Mouse (Mus musculus): Measurements from ENCODE around the gene Cfap74. TPM values are rescaled to one million over a fixed set of nuclear protein-coding genes. Genes with fewer than 3 reads are reported as not detected.
A peak's percentile ranks its signal among the peaks of the same experiment; 100 is the strongest.
"Not testable (repeated sequence)": the region's sequence is repeated elsewhere in the genome, so short reads cannot be mapped to it uniquely, and the experiment has no call there.

Cfap74 gene
- total RNA-seq, 2 experiments from 2014 or later: 0.23 to 1.0 TPM

DNA sequence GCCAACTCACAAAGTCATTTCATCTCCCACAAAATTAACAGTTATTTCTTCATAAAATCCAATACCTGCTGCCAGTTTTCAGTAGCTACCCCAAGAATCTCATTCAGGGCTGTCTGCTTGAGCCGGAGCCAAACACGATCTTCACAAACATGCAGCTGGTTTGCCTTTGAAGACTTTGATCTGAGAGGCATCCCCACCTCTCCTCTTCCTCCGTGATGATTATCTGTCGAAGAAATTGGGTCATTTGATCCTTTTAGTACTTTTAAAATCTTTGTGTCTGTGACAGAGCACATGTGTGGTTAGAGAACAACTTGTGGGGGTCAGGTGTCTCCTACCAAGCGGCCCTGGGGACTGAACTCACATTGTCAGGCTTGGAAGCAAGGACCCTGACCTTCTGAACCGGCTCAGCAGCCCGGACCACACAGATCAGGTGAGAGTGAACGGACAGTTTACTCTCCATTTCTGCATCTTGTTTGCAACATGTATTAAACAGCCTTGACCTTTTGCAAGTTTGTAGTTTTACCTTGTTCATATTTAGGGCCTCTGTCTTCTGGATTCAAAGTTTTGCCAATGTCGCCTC, 5.8 kb downstream of the Cfap74 start:
- no peak for TF ChIP-seq CTCF (IDR thresholded peaks at IDR 0.05)
- intact Hi-C loops (cut with DNase I): loop anchor here (5.0 kb wide), 1 partner anchor 53 kb away; the partner anchor contains the start of gene Tmem52
- Histone ChIP-seq H3K27ac (0 out of 2 replicates have a peak overlapping the region, but pooled peaks have one; percentile 0), H3K4me3 (no peak overlapping the region)
- DNase-seq: no peak

DNA sequence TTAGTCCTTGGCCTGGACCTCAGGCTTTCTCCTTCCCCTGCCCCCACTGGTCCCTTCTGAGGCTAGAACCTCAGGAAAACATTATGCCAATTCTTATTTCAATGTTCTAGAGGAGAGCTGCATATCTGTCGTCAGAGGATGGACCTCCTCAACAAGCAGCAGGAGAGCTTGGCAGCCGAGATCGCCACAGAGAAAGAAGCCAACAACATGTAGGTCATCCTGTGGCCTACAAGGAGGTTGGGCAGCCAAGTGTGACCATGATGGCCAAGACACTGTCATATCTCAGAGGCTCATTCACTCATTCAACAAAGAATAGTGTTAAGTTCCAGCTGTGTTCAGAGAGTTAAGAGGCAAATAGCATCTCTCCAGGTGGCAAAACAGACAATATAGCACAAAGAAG, 11.1 kb downstream of the Cfap74 start:
- no peak for TF ChIP-seq CTCF (IDR thresholded peaks at IDR 0.05)
- Histone ChIP-seq H3K27ac (no peak overlapping the region), H3K4me3 (no peak overlapping the region)
- peak; percentile 55 for DNase-seq
- intact Hi-C loops (cut with DNase I): no loop called here

DNA sequence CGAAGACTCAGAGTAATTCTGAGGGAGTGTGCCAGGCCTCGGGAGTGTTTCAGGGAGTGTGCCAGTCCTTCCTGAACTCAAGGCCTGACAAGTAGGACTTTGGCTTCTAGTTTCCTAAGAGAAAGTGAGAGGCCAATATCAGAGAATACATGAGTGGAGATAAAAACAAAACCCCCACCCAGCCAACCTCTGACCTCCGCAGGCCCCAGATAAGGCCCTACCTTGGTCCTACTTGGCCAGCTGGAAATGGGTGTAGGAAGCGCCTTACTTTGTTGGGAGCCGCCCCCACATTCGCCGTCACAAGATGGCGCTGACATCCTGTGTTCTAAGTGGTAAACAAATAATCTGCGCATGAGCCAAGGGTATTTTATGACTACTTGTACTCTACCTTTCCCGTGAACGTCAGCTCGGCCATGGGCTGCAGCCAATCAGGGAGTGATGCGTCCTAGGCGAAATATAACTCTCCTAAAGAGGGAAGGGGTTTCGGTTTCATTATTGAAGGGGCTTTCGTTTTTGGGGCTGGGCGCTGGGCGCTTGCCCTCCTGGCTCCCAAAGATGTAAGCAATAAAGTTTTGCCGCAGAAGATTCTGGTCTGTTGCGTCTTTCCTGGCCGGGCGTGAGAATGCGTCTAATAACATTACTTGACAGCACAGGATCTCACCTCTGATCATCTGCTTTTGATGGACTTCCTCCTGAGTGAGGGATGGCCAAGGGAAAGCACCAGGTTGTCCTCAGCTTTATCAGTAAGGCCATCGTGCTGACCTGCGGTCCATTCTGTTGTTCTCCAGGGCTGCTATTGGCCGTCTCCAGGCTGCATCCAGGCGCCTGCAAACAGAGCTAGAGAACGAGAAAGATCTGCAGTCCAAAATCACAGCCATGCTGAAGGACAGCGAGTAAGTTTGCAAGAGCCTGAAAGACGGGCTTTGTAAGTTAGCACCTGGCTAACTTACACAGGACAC, 12.7 kb downstream of the Cfap74 start:
- intact Hi-C loops (cut with DNase I); DNase-seq; H3K4me3 ChIP-seq; H3K27ac ChIP-seq: not testable (repeated sequence)

DNA sequence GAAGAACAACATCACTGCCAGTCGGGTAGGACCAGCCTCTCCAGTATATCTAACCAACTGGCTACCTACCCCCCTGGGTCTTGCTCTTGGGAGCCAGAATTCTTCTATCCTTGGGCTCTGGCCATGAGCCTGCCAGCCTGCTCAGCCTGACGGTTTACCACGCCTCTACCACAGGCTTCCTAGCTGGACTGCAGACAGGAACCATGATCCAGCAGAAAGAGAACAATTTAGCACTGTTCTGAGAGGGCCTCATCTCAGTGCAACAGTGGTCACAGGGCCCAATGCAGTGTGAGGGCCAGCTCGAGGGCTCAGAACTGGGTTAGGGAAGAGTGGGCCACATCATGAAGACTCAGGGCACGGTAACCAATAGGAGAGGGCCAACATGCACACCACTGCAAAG, 15.0 kb downstream of the Cfap74 start:
- no peak for TF ChIP-seq CTCF (IDR thresholded peaks at IDR 0.05)
- Histone ChIP-seq H3K4me3 (no peak overlapping the region), H3K27ac (no peak overlapping the region)
- no peak for DNase-seq
- intact Hi-C loops (cut with DNase I): no loop called here

DNA sequence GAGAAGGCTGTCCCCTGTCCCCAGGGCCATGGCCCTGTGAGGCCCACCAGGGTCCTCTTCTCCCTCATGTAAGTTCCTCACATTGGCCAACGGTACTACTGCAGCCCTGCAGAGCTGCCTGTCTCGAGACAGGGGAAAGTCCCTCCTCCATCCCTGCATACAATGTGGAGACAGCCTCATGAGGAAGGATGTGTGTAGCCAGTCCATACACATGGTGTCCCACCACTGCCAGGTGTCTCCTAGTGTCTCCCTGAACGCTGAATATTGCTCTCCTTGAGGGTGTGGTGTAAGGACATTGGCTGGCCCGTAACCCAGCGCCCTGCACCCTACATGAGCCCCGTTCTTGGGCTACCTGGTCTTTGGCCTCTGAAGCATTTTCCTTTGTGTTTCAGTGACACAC, 17.3 kb downstream of the Cfap74 start:
- DNase-seq: no peak
- intact Hi-C loops (cut with DNase I): no loop called here
- no peak for TF ChIP-seq CTCF (IDR thresholded peaks at IDR 0.05)
- Histone ChIP-seq H3K4me3 (no peak overlapping the region), H3K27ac (no peak overlapping the region)

DNA sequence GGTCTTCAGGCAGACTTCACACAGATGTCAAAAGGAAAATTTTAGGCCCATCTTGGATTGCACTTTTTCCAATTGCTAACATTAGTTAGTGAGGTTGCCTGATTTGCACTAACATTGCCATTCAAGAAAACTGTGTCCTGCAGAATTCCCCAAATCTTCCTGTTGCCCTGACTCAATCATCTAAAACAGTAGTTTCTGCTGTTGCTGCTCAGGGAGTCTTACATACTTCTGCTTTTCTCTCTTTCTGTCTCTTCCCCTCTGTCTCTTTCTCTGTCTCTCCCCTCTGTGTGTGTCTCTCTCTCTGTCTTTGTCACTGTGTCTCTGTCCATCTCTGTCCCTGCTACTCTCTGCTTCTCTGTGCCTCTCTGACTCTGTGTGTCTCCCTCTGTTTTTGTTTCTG, 19.5 kb downstream of the Cfap74 start:
- Histone ChIP-seq H3K4me3 (no peak overlapping the region), H3K27ac (no peak overlapping the region)
- TF ChIP-seq CTCF (IDR thresholded peaks at IDR 0.05): no peak
- intact Hi-C loops (cut with DNase I): no loop called here
- no peak for DNase-seq

DNA sequence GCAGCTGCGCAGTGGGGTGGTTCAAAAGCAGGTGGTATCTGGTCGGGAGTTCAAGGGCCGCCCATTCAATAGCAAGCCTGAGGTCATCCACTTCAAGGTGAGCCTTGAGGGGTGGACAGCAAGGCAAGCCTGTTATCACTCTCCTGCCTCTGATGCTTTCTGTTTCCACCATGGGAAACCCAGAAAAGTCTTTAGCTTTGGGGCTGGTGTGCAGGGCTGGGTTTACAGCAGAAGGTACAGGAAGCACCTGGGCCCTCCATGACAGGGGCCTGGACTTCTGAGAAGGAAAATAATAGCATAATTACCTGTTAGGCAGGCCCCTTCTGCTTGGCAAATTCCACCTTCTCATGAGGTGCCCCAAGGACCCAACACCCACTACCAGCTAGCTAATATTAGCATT, 20.2 kb downstream of the Cfap74 start:
- peak; percentile 3 for DNase-seq
- intact Hi-C loops (cut with DNase I): no loop called here
- no peak overlapping the region for H3K4me3 ChIP-seq
- TF ChIP-seq CTCF (IDR thresholded peaks at IDR 0.05): no peak
- H3K27ac ChIP-seq: no peak overlapping the region

DNA sequence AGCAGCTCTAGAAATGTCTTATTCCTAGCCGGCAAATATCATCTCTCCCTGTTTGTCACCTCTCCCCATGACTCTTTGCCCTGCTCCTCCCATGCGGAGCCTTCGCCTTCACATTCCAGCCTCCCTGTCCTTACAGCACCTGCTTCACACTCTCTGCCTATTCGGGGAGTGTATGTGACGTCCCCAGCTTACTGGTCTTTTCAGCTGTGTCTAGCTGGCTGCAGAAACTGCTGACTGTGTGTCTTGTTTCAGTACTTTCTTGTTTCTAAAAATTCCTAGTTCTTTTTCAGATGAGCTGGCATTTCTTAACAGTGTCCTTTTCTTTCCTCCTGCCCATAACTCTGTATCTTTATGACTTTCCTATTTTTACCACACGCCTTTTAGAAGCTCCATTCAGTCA, 23.4 kb downstream of the Cfap74 start:
- Histone ChIP-seq H3K4me3 (no peak overlapping the region), H3K27ac (no peak overlapping the region)
- no peak for TF ChIP-seq CTCF (IDR thresholded peaks at IDR 0.05)
- peak; percentile 35 for DNase-seq
- intact Hi-C loops (cut with DNase I): no loop called here

DNA sequence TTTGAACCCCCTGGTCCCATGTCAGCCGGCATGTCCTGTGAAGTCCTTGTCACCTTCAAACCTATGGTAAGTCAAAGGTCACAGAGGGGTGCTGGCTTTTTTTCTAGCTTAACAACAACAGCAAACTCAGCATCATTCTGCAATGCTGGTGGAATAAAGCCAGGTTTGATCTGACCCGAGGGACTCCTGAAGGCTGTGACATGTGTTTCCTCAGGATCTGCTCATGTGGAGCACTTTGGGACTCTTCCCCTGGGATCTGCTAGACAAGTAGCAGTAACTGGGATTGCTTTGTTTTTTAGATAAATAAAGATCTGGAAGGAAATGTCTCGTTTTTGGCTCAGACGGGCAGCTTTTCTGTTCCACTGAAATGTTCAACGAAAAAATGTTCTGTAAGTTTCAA, 25.0 kb downstream of the Cfap74 start:
- Histone ChIP-seq H3K27ac (no peak overlapping the region), H3K4me3 (no peak overlapping the region)
- intact Hi-C loops (cut with DNase I): no loop called here
- no peak for TF ChIP-seq CTCF (IDR thresholded peaks at IDR 0.05)
- DNase-seq: no peak

DNA sequence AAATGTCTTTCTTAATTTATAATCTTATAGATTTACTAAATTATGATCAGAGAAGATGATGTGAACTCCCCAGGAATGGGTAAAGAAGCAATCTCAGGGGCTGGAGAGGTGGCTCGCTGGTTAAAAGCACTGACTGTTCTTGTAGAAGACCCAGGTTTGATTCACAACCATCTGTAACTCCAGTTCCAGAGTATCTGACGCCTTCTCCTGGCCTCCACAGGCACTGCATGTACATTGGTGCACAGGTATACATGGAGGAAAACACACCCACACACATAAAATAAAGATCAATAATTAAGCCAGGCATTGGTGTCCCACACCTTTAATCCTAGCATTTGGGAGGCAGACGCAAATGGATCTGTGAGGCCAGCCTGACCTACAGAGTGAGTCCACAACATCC, 33.8 kb downstream of the Cfap74 start:
- Histone ChIP-seq H3K27ac (no peak overlapping the region), H3K4me3 (no peak overlapping the region)
- intact Hi-C loops (cut with DNase I): no loop called here
- DNase-seq: no peak
- TF ChIP-seq CTCF (IDR thresholded peaks at IDR 0.05): no peak

DNA sequence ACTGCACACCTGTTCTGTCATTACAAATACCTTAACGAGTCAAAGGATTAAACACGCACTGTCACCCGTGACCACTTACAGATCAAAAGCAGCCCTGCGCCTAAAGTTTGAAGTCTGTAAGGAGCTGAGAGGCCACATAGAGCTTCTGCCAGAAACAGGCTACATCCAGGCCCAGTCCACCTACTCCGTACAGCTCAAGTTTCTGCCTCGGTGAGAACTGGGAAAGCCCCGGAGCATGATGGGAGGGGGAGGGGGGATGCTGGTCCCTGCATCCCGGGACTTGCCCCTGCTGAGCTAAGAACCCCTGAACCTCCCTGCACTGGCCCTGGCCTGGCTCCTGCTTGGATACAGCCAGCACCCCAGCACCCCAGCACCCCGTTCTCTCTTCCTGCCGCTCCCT, 42.6 kb downstream of the Cfap74 start:
- intact Hi-C loops (cut with DNase I): no loop called here
- peak overlapping the region; percentile 70 for H3K27ac ChIP-seq
- no peak for TF ChIP-seq CTCF (IDR thresholded peaks at IDR 0.05)
- DNase-seq: peak; percentile 57
- H3K4me3 ChIP-seq: peak overlapping the region; percentile 40

DNA sequence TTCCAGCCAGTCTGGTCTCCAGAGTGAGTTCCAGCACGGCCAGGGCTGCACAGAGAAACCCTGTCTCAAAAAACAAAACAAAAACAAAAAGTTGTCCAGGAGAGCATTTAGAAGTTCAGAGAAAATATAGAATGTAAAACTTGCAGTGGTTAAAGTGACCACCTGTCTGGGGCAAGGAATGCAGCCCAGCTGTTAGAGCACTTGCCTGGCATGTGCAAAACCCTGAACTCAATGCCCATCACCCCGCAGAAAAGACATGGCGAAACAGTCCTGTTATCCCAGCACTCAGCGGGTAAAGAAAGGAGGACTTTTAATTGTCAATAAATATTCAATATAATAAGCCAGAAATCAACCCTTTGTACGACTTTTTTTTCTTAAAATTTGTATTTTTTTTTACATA, 49.6 kb downstream of the Cfap74 start:
- intact Hi-C loops (cut with DNase I): no loop called here
- Histone ChIP-seq H3K27ac (no peak overlapping the region), H3K4me3 (no peak overlapping the region)
- no peak for TF ChIP-seq CTCF (IDR thresholded peaks at IDR 0.05)
- DNase-seq: no peak

DNA sequence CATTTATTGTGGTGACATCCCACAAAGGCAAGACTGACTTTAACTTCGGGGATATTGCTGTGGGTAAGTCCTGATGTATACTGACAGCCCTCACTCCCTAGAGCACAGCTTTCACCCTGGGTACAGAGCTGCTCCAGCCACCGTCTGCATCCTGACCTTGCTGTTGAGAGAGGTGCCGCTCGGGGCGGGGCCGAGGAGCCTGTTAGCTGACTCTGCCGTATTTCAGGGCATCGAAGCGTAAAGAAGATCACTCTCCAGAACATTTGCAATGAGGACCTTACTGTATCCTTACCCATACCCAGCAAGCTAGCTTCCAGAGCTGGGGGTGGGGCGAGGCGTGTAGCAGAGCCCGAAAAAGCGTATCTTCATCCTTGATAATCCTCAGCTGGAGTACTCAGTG, 54.1 kb downstream of the Cfap74 start:
- Histone ChIP-seq H3K27ac (no peak overlapping the region), H3K4me3 (no peak overlapping the region)
- intact Hi-C loops (cut with DNase I): no loop called here
- TF ChIP-seq CTCF (IDR thresholded peaks at IDR 0.05): no peak
- DNase-seq: no peak

All from gastrocnemius, adult 2 months (tissue).